Mouse (Mus musculus) thymus, adult 2 months (tissue): ENCODE measurements around the gene Caln1.

Experiments
- CTCF ChIP-seq: fragments of 200-500 bp; IDR thresholded peaks from 2 replicates; pipeline ENCODE4 v1.5.1; 2012; ENCODE audit warnings: mild to moderate bottlenecking, control low read depth, low read length, moderate library complexity, borderline replicate concordance; ENCODE audit not compliant: control insufficient read depth, poor library complexity, insufficient read depth; ENCODE audit errors: extremely low read depth
- POLR2A ChIP-seq: fragments of 200-500 bp; IDR thresholded peaks from 2 replicates; pipeline ENCODE4 v1.6.1; 2012; ENCODE audit warnings: mild to moderate bottlenecking, low read length, control low read depth, moderate library complexity; ENCODE audit not compliant: control insufficient read depth, poor library complexity, insufficient read depth; ENCODE audit errors: extremely low read depth

GRCm38 (mm10) chr5:130325486-130325885 lies 43.8 kb upstream of the Caln1 start:
- no peak for TF ChIP-seq CTCF
- TF ChIP-seq POLR2A: no peak
